Mouse (Mus musculus) kidney, adult 2 months (tissue): ENCODE results near the gene Tmem106b. TPM values are rescaled to one million over a fixed set of nuclear protein-coding genes. Genes with fewer than 3 reads are reported as not detected.

Experiments
- DNase-seq: peaks from one replicate; pipeline ENCODE4 v3.0.0; 2021
- H3K27ac ChIP-seq: fragments of 200-500 bp; 2 replicates; pipeline ENCODE4 v1.5.1; 2012; ENCODE audit warnings: low read depth, low read length, control low read depth, inconsistent platforms; ENCODE audit not compliant: insufficient read depth
- H3K27me3 ChIP-seq: fragments of 200-500 bp; replicated peaks from 2 replicates; pipeline ENCODE4 v1.6.1; 2012; ENCODE audit warnings: mild to moderate bottlenecking, moderate library complexity, low read length, inconsistent platforms; ENCODE audit not compliant: control insufficient read depth, insufficient read depth
- H3K36me3 ChIP-seq: fragments of 200-500 bp; 2 replicates; pipeline ENCODE4 v1.6.1; 2012; ENCODE audit warnings: mild to moderate bottlenecking, moderate library complexity, low read length, inconsistent platforms; ENCODE audit not compliant: control insufficient read depth, insufficient read depth
- H3K4me1 ChIP-seq: fragments of 200-500 bp; 2 replicates; pipeline ENCODE4 v1.6.1; 2011; ENCODE audit warnings: low read length; ENCODE audit not compliant: control insufficient read depth, insufficient read depth
- H3K4me3 ChIP-seq: fragments of 200-500 bp; 2 replicates; pipeline ENCODE4 v1.5.1; 2011; ENCODE audit warnings: mild to moderate bottlenecking, low read depth, low read length, control low read depth; ENCODE audit not compliant: insufficient read depth
- CTCF ChIP-seq: fragments of 200-500 bp; conservative IDR thresholded peaks from 2 replicates; pipeline ENCODE4 v1.5.1; 2011; ENCODE audit warnings: low read depth, mild to moderate bottlenecking, control low read depth, low read length, moderate library complexity, mixed read lengths; ENCODE audit not compliant: insufficient read depth, insufficient read length
- POLR2A ChIP-seq: fragments of 200-500 bp; IDR thresholded peaks from one replicate; pipeline ENCODE4 v1.6.1; 2011; ENCODE audit warnings: low read depth, low read length, control low read depth
- WGBS: fragments of 180-500 bp; shearing (Covaris S2); methylation state at CpG from one replicate; pipeline ENCODE4 v1.1.7; 2018; 5-methylcytosine and 5-hydroxymethylcytosine counted together
- polyA plus RNA-seq: library from polyadenylated mRNA; depleted of rRNA; stranded (reverse); fragments of >200 nt; gene quantifications from 2 replicates; pipeline ENCODE4 v1.2.3, GENCODE M21; 2012; rRNA removed

Tmem106b gene
- polyA plus RNA-seq, 1 experiment = 59.4 TPM

GRCm38 (mm10) chr6:13096656-13097435 is 27.3 kb downstream of the Tmem106b start:
- 70% methylated on average over 2 of the region's 2 CpGs for WGBS
- Histone ChIP-seq H3K4me3 (no peak overlapping the region), H3K27ac (no peak overlapping the region), H3K36me3 (no peaks in the 10 kb centered on the region), H3K27me3 (no peaks in the 10 kb centered on the region), H3K4me1 (peaks cover 3% of the 10 kb centered on the region; the same call in 1 of the 2 replicates)
- peak; percentile 52 for DNase-seq
- no peak for TF ChIP-seq CTCF
- TF ChIP-seq POLR2A = no peak

GRCm38 (mm10) chr6:13100137-13100536 is 30.6 kb downstream of the Tmem106b start:
- H3K36me3 ChIP-seq = no peaks in the 10 kb centered on the region
- TF ChIP-seq CTCF = no peak
- TF ChIP-seq POLR2A = no peak
- no peak overlapping the region for H3K27ac ChIP-seq
- H3K27me3 ChIP-seq = no peaks in the 10 kb centered on the region
- H3K4me1 ChIP-seq = peaks cover 3% of the 10 kb centered on the region; the same call in 1 of the 2 replicates
- DNase-seq = no peak
- no peak overlapping the region for H3K4me3 ChIP-seq
- WGBS = 78% methylated on average over 2 of the region's 2 CpGs

DNA sequence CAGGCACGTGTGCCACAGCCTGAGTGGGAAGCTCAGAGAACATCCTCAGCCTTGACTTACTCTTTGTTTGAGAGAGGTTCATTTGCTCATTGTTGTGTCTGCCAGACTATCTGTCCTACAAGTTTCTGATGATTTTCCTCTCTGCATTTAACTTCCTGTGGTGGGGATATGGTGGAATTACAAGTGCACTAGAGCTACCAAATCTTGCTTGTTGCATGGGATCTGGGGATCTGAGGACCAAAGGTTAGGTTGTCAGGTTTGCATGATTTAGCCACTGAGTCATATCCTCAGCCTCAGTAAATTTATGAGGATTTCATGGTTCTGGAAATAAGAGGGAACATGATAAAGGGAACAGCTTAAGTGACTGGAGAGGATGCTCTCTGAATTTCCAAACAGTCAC is 39.1 kb downstream of the Tmem106b start:
- TF ChIP-seq POLR2A (no peak), CTCF (no peak)
- Histone ChIP-seq H3K27ac (no peak overlapping the region), H3K4me1 (no peaks in the 10 kb centered on the region), H3K36me3 (no peaks in the 10 kb centered on the region), H3K4me3 (no peak overlapping the region), H3K27me3 (no peaks in the 10 kb centered on the region)
- DNase-seq = no peak
- WGBS = 66% methylated on average over 1 of the region's 1 CpGs

- 100% methylated on average over 1 of the region's 1 CpGs for WGBS
- no peaks in the 10 kb centered on the region for H3K27me3 ChIP-seq
- no peak overlapping the region for H3K27ac ChIP-seq
- H3K4me1 ChIP-seq = no peaks in the 10 kb centered on the region
- H3K4me3 ChIP-seq = no peak overlapping the region
- no peak for TF ChIP-seq POLR2A
- TF ChIP-seq CTCF = no peak
- H3K36me3 ChIP-seq = no peaks in the 10 kb centered on the region
- no peak for DNase-seq
These were observed 67.7 kb downstream of the Tmem106b start for GRCm38 (mm10) chr6:13137255-13137654.

Other genes starting within 250 kb of the Tmem106b start
- gene Vwde, start 155.2 kb downstream of the Tmem106b start, polyA plus RNA-seq = not detected in 2 replicates